Mouse (Mus musculus) common myeloid progenitor, adult 5-6 weeks (primary cell): ENCODE measurements around the gene BC048562. TPM values are rescaled to one million over a fixed set of nuclear protein-coding genes. Genes with fewer than 3 reads are reported as not detected.
A peak's percentile ranks its signal among the peaks of the same experiment; 100 is the strongest.

Experiments used
- ATAC-seq: replicated peaks from 2 replicates; pipeline ENCODE4 v1.8.0; 2016; ENCODE audit warnings: low read depth, mild to moderate bottlenecking, moderate TSS enrichment, inconsistent platforms; ENCODE audit not compliant: poor library complexity, severe bottlenecking
- total RNA-seq: library from RNA; stranded (forward); fragments of 200-1000, 187-1606 nt; gene quantifications from 2 replicates; pipeline ENCODE4 v1.2.3, GENCODE M21; 2017

Gene BC048562
- total RNA-seq, 1 experiment from 2014 or later, result not detected

- 0 out of 2 replicates have a peak, but pooled peaks have one; percentile 15 for ATAC-seq
Measured at GRCm38 (mm10) chr9:108450292-108451169, 14.2 kb downstream of the BC048562 start.

DNA sequence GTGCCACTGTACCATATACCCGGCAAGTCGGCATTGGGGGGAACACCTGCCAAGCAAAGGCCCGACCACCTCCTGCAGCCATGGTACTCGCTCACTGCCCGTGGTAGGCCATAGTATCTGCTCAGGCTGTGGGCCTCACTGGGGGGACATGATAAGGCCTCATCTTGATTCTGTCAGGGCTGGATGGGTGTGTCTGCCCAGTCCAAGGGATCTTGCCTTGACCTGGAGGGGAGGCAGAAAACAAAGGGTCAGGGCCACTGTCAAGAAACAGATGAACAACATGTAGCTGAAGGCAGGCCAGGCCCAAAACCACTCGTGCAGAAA lies 14.8 kb downstream of the BC048562 start:
- ATAC-seq, result no peak

DNA sequence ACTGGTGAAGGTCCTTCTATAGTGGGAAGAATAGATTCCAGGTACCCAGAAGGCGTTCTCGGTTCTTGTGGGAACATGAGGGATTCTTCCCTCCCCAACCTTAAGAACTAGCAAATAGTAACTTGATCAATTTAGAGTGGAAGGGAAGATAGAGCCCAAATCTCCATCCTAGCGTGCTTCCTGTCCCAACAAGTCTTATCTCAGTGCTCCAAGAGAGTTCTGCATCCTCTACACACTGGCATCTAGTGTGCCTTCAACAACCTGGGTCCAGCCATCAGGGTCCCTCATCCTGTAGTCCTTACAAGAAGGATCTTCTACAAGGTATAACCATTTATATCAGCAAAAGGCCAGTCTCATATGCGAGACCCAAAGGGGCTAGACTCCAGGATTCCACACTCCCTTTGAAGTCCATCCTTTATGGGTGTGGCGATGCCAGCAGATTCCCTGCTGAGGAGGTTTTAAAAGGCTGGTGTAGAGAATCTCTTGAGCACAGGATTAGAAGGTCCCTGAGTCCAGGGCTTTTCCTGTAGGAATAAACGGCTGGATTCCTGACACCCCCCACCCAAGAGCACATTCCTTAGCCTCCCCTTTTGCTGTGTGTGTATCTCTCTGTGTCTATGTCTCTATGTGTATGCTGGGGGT lies 15.4 kb downstream of the BC048562 start:
- no peak for ATAC-seq

DNA sequence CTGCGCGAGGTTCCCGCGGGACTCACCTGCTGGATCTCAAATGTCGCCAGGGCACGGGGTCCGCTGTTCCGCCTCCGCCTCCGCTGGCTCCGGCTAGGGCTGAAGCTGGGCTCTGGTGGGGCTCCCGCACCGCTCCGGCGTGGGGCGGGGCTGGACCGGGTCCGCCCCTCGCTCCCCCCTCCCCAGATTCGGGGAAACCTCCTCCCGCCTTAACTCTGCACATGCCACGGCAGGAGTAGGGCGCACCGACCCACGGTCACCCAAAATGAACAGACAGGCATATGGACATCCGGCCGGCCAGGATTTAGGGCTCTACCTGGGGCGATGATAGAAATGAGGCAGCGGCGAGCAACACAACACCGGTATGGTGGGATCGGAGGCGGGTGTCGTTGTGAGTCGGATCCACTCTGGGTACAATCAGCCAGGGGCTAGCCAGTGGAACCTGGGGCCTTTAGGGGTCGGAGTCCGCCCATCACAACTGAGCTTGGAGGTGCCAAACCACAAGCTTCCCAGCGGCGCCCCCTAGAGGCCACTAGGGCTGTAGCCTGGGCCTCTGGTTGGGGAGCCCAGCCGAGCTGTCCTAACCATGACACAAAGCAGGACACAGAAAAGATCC lies 16.1 kb downstream of the BC048562 start:
- ATAC-seq, result peak; percentile 82

DNA sequence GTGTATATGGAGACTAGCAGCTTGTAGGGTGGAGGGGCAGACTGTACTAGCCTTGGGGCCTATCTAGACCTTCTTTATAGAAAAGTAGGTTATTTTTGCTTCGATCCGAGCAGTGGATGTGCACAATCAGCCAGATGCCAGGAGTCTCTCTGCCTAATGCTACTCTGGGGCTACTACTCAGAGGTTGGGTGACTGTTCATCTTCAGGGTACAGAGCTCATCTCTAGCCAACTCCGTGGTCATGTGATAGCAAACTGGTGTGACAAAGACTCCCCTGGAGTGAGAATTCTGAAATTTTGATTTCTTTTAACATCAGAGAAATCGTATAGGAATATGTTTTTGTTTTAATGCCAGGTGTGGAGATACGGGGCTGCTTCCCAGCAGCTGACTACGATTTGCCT lies 16.6 kb downstream of the BC048562 start:
- no peak for ATAC-seq

GRCm38 (mm10) chr9:108453458-108453857 lies 17.2 kb downstream of the BC048562 start:
- no peak for ATAC-seq

DNA sequence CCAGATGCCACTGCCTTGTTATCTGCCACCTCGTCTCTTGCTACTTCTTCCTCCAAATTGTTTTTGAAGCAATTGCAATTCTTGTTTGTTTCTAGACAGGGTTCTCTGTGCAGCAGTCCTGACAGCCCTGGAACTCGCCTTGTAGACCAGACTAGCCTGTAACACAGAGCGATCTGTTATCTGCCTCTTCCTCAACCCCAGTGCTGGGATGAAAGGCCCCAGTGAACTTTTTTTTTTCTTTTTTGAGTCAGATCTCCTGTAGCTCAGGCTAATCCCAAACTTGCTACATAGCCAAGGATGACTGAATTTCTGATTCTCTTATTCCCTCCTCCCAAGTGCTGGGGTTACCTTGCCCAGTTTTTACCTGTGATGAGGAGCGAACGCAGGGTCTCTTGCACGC lies 18.1 kb downstream of the BC048562 start:
- ATAC-seq, result no peak

GRCm38 (mm10) chr9:108455747-108456571 lies 19.7 kb downstream of the BC048562 start:
- ATAC-seq, result no peak

GRCm38 (mm10) chr9:108456953-108457352 lies 20.7 kb downstream of the BC048562 start:
- no peak for ATAC-seq

GRCm38 (mm10) chr9:108459939-108460318 lies 23.6 kb downstream of the BC048562 start:
- peak; percentile 16 for ATAC-seq

DNA sequence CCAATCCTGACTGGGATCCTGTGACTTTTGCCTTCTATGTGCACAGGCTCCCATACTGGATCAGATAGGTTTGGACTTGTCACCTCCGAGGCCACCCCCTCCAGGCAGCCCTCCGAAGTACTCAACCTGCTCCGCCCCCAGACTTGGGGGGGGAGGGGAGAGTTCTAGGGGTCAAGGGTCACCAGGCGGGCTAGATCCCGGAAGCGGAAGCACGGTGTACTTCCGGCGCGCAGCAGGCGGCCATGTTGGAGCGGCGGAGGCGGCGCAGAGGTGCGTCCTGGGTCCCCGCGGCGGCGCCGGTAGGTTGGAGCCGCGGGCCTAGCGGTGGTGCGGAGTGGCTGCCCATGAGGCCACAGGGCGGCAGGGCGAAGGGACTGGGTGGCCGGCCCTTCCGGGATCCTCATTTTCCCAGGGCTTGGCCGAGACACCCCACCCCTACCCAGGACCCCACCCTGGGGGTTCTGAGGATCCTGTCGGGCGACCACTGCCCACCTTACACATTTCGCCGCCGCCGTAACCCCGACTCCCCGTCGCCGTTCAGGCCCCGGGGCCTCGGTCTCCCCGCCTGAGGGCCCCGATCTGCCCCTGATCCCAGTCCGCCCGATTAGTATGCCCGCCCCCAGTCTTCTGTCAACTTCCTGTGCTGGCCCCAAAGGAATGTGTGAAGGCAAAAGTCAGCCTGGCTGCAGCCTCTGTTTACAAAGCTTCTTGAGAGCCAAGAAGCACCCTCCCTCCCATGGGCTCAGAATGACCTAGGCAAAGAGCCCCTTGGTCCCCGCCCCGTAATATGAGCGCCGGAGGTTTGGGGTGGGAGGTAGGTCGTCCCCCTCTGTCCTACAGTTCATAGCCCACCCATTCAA lies 24.3 kb downstream of the BC048562 start, which contains the start of gene Ccdc71:
Ccdc71 (plus strand) TSS at position 209 of the 860 bp plus-strand sequence.
- peak; percentile 91 for ATAC-seq

DNA sequence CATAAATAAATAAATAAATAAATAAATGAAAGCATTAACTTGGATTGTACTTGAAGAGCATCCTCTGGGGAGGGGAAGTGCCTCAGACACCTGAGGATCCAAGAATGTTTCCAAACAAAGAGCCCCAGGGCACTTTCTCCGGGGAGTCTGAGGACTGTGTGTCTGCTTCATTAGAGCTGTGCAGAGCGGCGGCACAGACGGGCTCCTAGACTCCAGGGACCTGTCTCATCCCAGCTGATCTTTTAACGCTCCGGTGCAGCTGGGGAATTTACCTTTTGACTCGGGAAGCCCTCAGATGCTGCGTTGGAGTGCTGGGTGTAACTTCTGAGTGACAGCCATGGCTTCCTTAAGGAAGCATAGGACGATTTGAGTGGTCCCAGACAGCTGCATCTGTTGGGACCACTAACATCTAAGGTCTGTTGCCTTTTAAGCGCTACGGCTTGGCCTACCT lies 24.9 kb downstream of the BC048562 start, which contains the start of gene Klhdc8b:
Klhdc8b (minus strand) TSS at position 401 of the 451 bp plus-strand sequence.
- no peak for ATAC-seq

DNA sequence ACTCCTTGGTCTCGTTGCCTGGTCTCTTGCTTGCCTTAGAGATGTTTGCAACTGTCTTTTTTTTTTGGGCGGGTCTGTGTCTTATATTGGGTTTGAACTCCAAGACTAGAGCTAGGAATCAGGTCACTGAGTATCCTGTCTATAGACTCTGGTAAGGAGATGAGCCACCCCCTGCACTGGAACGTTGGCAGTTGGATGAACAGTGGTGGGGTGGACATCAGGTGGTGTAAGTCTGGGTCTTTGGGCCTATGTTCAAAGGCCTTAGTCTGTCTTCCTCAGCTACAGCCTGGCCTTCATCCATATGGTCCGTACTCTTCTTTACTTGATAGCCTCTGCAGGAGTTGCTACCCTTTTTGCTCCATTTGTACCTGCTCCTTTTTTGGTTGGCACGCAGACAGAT lies 25.4 kb downstream of the BC048562 start:
- ATAC-seq, result no peak

GRCm38 (mm10) chr9:108462192-108462591 lies 25.9 kb downstream of the BC048562 start:
- ATAC-seq, result no peak

- no peak for ATAC-seq
Measured at GRCm38 (mm10) chr9:108463713-108464112, 27.4 kb downstream of the BC048562 start.

DNA sequence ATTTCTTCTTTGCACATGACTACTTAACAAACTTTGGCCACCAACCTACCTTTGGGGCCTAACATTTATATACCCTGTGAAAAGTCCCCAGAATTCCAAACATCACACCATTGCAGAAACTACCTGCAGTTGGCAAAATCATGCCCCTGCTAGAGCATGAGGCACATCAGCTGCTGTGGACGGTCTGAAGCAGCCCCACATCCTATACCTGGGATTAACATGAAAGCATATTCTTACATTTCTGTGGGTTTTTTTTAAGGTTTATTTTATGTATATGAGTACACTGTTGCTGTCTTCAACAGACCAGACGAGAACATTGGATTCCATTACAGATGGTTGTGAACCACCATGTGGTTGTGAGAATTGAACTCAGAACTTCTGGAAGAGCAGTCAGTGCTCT lies 29.9 kb downstream of the BC048562 start:
- ATAC-seq, result no peak

DNA sequence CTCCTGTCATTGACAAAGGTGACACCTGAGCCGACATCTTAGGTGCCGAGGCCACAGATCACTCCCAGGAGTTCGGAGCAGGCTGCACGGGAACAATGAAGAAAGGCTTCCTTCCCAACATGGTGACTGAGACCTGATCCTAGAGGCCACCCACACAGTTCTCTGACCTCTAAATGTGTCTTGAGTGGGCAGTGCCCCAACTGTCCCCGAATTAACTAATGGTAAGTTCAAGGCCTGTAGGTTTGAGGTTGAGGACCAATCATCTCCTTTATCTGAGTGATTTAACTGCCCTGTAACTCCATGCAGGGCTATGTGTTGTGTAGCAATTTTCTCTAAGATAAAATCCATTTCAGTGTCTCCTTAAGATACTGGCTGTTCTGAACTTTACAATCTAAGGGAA lies 33.1 kb downstream of the BC048562 start:
- ATAC-seq, result no peak

DNA sequence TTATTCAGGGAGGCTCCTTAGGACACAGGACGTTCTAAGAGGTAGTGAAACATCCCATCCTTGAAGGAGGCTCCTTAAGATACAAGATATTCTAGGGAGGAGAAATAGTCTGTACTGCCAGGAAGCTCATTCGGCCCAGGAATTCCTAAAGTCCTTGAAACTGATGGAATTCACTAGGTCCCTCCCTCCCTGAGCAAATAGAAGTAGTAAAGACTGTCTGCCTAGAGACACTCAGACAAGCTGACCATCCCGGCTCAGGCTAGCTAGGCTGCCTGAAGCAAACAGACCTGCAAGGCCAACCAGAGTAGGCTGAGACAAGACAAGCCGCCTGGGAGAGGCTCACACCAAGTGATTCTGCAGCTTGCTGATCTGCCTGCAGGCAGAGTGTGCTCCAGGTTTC lies 33.6 kb downstream of the BC048562 start:
- no peak for ATAC-seq

GRCm38 (mm10) chr9:108474528-108474927 lies 38.2 kb downstream of the BC048562 start:
- ATAC-seq, result peak; percentile 73
